Mouse (Mus musculus) neural tube, embryonic 10.5 days (tissue): ENCODE measurements around the gene Gm28845.

ENCODE experiments used
- DNase-seq: peaks from one replicate; pipeline ENCODE4 v3.0.0-alpha.2; 2017; ENCODE audit warnings: low spot score; ENCODE audit errors: extremely low spot score

The Gm28845 gene

DNA sequence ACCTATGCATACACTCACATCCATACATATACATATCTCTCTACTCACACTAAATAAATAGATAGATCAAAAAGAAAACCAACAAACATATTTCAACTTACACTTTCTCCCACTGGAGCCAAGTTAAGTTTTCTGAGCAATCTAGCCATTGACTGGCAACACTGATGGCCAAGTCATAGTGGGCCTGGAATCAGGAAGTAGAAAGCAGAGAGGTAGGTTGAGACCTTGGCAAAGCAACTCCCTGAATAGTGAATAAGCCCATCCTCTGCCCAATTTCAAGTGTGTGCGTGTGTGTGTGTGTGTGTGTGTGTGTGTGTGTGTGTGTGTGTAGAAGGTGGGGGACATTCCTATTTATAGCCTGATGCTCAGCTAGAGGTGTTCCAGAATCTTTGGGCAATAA lies at the start of gene Gm28845:
Gene Gm28845 (minus strand): TSS at position 121 of the 400 bp plus-strand sequence.
- DNase-seq = no peak

DNA sequence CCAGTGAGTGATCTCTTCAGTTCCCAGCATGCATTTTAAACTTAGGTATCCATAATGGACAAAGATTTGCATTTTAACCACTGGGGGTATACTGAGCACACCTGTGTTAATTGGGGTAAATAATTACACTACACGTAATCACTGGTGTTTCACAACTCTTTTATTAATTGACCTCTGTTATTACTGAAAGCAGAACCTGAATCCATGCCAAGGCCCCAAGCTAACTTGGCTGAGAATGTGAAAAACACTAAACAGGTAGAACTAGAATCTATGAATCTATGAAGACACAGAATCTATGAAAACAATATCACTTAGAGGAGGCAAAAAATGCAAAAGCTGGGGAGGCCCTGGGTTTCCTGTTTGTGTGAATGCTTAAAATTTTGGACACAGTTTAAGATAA lies 48.1 kb upstream of the Gm28845 start:
- DNase-seq = no peak

DNA sequence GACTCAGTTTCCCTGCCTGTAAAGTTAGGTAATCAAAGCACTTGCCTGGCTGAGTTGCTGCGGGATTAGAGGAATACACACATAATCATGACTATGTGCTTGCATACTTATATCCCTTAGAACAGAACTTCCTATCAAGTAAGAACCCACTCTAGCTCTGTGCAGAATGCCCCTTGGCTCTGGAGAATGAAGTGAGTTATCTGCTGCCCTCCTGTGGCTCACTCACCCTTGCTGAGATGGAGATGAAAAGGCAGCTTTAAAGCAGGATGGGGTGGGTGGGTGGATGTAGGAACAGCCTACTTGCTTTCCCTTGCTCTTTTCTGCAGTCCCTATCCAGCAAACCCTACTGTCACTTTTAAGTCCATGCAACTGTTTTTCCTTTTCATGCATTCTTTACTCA lies 42.9 kb upstream of the Gm28845 start:
- no peak for DNase-seq

DNA sequence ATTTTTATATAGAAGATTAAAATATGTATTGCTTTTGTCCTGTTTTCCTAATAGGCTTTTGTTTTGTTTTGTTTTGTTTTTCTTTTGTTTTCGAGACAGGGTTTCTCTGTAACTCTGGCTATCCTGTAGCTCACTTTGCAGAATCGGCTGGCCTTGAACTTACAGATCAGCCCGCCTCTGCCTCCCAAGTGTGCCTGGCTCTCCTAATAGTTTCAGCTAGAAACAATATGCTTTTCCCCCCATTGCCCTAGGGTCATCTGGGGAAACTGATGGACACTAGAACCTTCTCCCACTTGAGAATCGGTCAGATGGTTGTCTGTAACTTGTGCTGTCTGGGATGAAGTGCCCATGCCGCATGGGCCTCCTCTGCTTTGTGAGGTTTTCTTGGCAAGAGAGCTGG lies 36.8 kb upstream of the Gm28845 start:
- no peak for DNase-seq

DNA sequence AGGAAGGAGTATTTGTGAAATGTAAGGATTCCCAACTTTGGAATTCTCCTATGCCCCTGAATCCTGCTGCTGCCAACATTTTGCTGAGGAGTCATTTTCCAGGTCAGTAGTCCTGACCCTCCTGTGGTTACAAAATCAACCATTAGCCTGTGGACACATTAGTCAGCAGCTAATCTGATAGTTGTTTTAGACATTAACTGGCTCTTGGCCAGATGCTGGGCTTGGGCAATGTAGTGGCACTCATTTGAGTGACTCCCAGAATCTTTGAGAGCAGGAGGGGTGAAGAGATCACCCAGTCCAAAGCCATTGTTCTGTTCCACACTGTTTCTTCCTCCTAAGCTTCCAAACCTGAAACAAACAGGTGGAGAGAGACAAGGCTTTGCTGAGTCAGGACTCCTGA lies 35.5 kb upstream of the Gm28845 start:
- no peak for DNase-seq

DNA sequence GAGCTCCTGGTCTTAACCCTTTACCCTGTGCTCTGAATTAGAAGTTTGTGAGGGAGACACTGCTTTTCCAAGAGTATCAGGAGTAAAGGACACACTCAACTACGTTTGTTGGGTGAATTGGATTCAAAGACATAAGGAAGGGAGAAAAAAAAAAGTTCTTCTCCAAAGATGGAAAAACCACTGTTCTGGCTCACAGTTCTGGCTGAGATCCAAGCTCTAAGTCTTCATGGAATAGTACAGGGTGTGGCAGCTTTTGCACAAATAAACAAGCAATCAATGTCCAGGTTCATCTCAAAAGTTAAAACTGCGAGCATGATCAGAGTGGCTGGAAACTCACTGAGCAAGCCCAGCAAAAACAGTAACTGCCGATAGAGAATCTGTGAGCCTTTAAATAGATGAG lies 28.6 kb upstream of the Gm28845 start:
- DNase-seq = no peak

DNA sequence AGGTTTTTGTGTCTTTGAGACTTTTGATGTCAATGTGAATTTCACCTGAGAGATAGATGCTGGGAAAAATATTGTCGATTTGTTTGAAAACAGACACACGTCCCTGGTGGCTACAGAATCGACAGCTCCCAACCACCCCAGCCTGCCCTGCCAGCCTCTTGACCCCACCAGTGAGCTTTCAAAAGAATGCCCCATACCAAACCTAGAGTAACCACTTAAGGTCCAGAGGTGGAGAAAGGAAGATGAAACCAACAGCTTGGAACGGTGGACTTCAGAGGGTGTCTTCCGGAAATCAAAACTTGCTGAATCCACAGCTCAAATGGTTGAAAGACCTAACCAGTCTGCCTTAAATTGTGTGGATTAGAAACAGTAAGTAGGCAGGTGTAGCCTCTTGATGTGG lies 28.0 kb upstream of the Gm28845 start:
- DNase-seq = no peak

DNA sequence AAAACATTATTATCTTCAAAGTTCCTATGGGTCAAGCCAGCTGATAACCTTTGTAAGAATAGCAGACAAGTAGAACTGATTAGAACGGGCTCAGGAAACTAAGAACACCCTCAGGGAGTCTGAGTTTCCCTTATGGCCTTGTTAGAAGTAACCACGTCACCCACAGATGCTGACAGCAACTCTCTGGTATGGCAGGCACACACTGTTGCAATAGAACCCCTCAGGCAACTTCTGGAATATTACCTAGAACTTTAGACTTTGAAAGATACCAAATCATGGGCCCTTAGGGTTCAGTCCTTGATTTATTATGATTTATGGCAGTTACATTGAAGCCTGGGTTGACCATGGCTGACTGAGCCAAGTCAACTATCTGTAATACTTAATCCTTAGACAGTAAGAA lies 27.2 kb upstream of the Gm28845 start:
- no peak for DNase-seq

DNA sequence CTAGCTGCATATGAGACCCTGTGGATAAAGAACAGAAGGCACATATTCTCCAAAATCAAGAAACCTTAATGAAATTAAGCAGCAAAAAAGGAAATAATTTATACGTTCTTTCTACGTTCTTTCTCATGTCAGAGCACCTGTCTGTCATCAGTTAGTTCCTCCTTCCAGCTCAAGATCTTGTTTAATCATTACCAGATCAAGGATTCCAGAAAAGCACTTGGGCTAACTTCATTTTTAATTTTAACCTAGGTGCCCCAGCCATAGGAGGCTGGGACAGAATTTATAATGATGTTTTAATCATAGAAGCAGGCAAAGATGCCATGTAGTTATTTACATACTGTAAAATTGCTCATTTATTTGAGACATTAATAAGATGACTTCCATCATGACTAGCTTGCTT lies 25.4 kb upstream of the Gm28845 start:
- no peak for DNase-seq

DNA sequence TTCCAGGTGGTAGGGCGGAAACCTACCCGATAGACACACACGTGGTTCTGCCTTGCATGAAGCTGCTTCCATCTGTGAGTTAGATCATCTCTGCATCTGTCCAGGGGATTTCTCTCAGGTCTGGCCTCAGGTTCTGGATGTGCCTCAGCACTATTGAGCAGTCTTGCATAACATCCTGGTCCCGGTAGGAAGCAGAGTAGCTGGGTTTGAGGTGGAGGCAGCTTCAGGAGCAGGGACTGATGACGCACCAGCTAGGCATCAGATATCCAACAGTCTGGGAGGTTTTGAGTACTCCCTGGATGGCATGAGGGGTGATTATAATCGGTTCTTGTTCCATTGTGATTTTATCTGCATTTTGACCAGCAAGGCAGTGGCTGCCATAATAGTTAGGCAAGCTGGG lies 18.2 kb upstream of the Gm28845 start:
- DNase-seq = no peak

DNA sequence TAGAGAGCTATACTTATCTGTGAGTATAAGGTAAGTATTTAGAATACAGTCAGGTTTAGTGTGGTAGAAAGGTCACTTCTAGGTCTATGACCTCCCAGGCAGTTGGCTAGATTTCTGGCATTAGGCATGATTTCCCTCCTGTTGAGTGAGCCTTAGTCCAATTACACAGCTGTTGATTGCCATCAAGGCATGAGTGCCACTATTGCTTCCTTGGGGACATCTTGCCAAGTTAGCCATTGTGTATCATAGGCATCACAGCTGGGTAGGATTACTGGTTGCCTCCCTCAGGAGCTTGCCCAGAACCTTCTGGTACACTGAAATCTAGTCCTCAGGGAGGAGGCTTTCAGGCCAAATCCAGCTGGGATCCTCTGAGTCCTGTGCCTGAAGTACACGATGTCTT lies 13.5 kb upstream of the Gm28845 start:
- no peak for DNase-seq

DNA sequence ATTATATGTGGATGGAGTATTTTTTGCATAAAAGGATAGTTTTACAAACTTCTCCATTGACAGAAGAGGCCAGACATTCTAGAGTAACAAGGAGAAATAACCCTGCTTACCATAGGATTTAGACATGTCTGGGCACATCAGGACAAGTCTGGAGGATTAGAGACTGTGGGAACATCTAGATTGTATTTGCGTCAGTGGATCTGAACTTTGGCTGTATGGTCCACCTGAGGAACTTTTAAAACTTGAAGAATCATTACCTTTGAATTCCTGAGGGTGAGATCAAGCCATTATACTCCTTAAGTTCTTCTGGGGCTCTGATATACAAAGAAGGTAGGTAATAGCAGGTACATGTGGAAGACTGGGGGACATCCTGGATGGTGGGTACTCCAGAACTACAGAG lies 12.3 kb upstream of the Gm28845 start:
- DNase-seq = no peak

DNA sequence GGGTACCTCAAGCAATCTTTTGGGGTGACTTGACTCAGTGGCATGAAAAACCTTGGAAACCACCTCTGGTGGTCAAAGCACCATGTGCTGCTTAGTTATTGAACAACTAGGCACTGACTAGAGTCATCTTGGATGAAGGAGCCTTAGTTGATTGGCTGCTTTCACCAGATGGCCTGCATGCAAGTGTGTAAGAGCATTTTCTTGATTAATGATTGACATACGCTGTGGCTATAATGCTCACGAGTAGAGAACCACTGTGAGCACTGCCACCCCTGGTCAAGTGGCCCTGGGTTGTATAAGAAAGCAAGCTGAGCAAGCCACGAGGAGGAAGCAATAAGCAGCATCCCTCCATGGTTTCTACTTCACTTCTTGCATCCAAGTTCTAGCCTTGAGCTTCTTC lies 10.9 kb upstream of the Gm28845 start:
- DNase-seq = no peak

DNA sequence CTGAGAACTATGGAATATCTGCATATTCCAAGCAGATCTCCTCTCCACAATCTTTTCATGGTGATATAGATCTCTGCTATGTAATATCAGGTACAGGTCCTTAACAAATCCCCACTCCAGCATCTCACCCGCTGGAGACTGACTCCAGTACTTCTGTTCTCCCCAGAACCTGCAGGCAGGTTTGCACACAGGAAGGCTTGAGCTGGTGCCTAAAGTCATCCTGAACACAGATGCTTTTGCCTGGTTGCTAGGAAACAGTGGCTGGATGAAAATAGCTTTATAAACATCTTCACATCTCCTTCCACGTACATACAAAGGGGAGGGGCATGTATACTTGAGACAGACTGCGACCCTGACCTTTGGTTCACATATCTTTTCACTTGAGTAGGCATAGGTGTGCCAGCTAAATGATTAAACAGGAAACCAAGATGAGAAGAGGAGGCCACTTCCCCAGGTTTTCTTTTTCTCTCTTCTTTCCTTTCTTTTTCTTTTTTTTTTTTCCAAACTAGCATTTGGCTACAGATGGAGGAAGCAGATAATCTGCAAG lies 10.3 kb upstream of the Gm28845 start:
- DNase-seq = no peak

DNA sequence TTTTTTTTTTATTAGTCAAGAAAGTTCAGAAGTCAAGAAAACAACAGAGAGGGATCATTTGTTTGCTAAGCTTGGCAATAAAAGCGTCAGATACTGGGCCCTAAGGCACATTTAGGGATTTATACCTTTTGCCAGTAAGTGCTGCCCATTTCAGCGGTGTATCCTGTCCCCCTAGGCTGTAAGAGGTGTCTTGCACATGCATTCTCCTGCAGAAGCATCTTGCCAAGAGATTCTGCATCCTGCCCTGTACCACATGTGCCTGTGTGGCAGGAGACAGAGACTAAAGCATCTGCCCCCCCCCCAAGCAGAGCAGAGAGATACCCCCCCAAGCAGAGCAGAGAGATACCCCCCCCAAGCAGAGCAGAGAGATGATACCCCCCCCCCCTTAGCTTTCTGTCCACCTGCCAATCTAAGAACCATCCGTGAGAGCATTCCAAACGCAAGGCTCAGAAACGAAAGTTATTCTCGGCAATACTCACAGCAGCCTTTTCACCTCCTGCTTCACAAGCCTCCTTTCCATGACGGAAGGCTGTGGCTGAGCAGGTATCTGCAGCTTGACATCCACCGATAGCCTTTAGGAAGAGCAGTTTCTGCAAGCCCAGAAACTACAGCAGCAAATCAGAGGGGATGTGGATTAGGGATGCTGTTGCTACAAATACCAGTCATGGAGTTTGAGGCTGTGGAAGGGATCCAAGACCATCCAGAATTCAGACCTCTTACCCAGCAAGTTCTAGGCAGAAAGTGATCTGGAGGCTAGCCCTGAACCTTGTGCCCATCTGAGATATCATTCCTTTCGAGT lies 3.4 kb upstream of the Gm28845 start, which contains the start of gene D630023F18Rik:
Gene D630023F18Rik (minus strand): TSS at position 641 of the 799 bp plus-strand sequence.
- no peak for DNase-seq

DNA sequence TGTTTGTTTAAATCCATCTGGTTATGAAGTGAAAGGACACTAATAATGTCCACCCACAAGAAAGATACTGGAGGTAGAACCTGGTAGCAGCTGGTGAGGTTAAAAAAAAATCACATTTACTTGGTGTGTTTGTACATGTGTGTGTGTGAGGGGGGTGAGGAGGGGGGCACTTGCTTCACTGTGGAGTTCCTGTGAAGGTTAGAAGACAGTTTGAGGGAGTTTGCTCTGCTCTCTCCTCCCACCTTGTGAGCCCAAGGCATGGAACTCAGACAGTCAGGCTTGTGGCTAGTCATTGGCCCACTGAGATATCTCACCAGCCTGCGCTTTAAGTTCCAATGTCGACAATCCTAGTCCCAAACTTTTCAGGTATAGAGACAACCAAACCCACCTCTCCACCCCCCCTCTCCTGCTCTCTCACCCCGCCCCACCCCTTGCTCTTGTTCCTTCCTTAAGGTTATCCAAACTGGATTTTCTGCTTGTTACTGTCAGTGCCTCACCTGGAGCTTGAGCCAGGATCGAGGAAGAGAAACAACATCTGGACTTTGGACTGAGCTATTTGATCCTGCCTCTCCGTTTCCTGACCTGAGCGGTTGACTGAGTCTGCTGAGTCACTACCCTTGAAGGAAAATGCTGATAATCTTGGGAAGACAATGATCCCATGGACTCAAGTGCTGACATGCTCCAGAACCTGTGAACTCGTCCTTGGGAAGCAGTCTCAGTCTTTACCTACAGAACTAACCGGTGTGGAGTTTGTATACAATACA lies 1.0 kb downstream of the Gm28845 start:
- no peak for DNase-seq

DNA sequence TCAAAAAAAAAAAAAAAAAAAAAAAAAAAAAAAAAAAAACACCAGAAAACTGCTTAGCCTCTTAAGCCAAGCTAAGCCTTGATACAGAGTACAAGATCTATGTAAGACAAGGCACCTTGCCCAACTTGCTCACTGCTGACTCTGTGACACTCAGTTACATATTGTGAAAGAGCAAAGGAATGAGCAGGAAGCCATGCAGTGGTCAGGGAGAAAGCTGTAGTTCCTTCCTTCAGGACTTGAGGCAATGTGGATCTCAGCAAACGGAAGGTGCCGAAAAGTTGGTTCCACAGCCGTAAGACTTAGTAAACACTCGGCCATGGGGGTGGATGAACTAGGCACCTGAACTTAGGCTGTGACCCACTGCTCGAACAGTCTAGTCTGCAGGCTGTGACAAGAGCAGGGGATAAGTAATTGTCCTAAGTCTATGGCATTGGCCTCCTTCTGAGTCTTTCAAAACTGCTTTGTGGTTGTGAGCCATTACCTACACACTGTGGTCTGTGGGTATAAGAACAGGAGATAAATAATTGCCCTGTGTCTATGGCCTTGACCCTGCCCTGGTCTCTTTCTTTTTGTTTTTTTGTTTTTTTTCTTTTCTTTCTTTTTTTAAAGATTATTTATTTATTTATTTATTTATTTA lies 5.7 kb downstream of the Gm28845 start:
- no peak for DNase-seq

DNA sequence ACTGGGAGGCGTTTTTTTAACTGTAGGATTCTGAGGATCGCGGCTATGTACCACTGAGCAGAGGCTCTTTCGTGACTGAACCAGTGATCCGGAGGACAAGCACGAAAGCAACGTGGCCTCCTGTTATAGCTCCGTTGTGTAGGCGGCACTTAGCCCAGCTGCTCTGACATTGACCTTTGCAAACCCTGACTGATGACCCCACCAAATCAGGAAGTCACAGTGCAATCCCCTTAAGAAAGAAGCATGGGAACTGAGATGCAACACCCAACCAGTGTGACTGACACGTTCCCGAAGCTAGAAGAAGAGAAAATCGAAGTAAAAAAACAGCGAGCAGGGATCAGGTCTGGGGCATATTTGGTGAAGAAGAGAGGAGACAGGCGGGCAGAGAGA lies 6.6 kb downstream of the Gm28845 start:
- DNase-seq = no peak

DNA sequence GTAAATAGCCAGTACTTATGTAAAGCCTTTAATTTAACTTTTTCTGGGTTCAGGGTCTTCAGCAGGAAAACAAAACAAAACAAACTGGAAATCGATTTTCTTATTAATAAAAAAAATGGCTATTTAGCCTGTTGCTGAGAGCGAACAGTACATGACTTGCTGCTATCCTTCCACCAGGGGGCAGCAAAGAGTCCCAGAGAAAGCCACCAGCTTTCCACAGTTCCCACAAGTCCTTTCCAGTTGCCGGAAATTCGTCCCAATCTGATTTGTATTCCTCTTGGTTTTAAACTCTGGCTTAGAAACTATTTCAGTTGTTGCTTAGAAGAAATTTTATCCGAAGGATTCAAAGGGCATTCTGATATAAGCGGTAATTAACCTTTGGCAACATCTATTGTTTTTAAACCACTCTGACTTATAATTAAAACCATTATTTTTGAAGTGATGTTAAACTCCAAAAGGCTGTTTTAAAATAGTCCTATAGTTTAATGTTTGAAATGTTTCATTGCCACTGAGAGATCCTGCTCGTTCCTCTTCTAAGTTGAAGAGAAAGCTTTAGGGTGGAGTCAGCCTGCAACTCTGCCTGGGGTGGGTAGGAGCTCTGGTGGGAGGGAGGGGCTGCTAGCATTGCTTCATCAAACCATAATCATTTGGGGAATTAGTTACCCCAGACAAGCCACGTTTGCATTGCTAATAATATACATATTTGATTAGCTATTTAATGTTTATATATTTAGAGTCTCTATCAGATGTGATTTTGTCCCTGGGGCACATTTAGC lies 7.1 kb downstream of the Gm28845 start:
- DNase-seq = peak; percentile 73

DNA sequence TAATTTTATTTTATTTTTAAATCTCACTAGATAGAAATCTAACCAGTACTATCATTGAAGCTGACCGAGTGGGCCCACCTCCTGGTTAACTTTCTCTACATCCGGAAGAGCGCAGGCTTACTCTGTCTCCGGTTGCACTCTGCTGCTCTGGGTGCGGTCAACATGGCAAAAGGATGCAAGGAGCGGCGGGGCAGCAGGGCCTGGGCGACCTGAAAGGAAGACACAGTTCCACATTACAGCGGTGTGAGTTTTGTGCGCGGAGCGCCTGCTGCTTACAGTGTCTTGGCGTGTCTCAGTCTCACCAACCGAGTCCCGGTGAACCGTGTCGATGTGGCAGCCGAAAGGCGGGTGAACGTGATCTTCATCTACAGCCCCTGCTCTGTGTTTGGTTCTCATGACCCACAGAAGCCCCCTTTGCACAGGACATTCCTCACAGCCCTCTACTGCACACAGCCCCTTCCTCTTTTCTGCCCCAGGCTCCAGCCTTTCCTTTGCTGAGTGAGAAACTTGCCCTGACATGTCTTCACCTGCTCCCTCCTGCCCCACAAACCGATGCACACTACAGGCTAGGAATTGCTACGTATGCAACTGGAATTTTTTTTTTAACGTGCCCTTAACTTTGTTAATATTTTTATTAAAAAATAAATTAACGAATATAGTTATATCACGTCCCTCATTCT lies 9.5 kb downstream of the Gm28845 start:
- DNase-seq = no peak

DNA sequence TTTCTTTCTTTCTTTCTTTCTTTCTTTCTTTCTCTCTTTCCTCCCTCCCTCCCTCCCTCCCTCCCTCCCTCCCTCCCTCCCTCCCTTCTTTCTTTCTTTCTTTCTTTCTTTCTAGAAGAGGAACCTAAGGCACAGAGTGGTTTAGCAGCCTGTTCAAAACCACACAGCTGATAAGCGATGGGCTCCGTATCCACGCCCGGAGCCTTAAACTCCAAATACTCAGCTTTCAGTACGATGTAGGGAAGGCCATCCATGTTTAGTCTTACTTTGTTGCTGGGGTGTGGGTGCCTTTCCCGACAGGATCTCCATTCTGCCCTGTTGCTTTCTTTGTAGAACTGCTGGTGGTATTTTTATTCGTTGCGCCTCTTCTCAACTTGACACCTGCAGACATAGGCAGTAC lies 10.2 kb downstream of the Gm28845 start:
- no peak for DNase-seq
